Mouse (Mus musculus): Measurements from ENCODE around the gene Pds5b. TPM values are rescaled to one million over a fixed set of nuclear protein-coding genes. Genes with fewer than 3 reads are reported as not detected.
A peak's percentile ranks its signal among the peaks of the same experiment; 100 is the strongest.
"Not testable (repeated sequence)": the region's sequence is repeated elsewhere in the genome, so short reads cannot be mapped to it uniquely, and the experiment has no call there.

Gene Pds5b
- polyA plus RNA-seq, 1 experiment from 2014 or later: 34.4 TPM

DNA sequence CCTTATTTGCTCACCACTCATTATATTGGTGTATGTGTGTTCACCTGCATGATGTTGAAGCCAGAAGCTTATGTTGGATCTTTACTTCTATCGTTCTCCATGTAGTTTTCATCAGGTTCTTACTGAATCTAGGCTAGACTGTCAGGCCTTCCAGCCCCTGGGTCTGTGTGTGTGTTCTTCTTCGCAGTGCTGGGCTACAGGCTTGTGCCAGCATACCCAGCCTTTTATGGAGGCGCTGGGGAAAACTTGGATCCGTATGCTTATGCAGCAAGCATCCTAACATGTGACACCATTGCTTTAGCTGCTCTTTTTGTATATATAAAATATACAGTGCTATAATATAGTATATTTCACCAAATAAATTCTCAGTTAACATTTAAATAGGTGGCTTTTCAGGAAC, 38.0 kb downstream of the Pds5b start:
- H3K27me3 ChIP-seq (replicated peaks): no peaks in the 10 kb centered on the region
- H3K9ac ChIP-seq: no peak overlapping the region
- H3K9me3 ChIP-seq: no peaks in the 10 kb centered on the region
- no peak overlapping the region for H3K4me2 ChIP-seq (replicated peaks)
- H3K36me3 ChIP-seq: no peaks in the 10 kb centered on the region
- no peak overlapping the region for H3K27ac ChIP-seq
- ATAC-seq (ENCODE audit: low FRiP score, low read depth): no peak
- no peaks in the 10 kb centered on the region for H3K4me1 ChIP-seq
- 95% methylated on average over 4 of the region's 4 CpGs for WGBS
- no peak overlapping the region for H3K4me3 ChIP-seq

DNA sequence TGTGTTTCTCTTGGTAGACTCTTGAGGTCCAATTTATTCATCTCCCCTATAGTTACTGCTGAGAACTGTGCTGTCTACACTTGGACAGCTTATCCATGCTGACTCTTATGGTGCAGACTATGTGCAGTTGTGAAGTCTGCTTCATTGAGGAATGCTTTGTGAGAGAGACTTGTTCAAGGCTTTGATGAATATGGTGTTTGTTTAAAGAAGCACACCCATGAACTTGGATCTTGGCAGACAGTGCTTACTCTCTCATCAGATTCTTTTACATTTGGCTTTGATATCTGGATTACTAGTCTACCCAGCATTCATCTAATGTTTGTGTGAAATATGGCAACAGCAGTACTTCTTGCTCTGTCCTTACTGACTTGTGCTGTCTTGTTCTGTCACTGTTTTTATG, 39.9 kb downstream of the Pds5b start:
- Histone ChIP-seq H3K36me3 (no peaks in the 10 kb centered on the region), H3K9me3 (no peaks in the 10 kb centered on the region), H3K27ac (no peak overlapping the region), H3K27me3 (replicated peaks) (no peaks in the 10 kb centered on the region), H3K4me3 (no peak overlapping the region), H3K4me1 (no peaks in the 10 kb centered on the region), H3K9ac (no peak overlapping the region), H3K4me2 (replicated peaks) (no peak overlapping the region)
- no peak for ATAC-seq (ENCODE audit: low FRiP score, low read depth)

DNA sequence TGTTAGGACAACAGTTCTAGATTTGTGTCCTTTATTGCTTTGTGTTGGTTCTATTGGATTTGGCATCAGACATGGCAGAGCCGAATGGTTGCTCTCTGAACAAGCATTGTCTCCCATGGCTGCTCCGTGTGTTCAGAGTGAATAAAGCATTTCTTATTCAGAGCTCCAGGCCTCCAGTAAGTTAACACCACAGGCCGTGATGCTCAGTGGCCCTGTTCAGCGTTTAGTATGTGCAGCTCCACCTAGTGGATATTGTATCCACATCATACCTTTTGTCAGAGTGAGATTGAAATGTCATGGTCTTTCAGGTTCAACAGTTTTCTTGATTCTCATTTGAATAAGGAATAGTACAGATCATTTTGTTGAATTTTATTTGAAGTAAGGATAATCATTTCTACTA, 44.2 kb downstream of the Pds5b start:
- no peak overlapping the region for H3K9ac ChIP-seq
- H3K27ac ChIP-seq: no peak overlapping the region
- no peaks in the 10 kb centered on the region for H3K9me3 ChIP-seq
- peak; percentile 80 for ATAC-seq (ENCODE audit: low FRiP score, low read depth)
- no peaks in the 10 kb centered on the region for H3K27me3 ChIP-seq (replicated peaks)
- H3K36me3 ChIP-seq: peaks cover 9% of the 10 kb centered on the region
- H3K4me3 ChIP-seq: no peak overlapping the region
- WGBS: 9% methylated on average over 4 of the region's 4 CpGs
- H3K4me1 ChIP-seq: no peaks in the 10 kb centered on the region
- H3K4me2 ChIP-seq (replicated peaks): no peak overlapping the region

DNA sequence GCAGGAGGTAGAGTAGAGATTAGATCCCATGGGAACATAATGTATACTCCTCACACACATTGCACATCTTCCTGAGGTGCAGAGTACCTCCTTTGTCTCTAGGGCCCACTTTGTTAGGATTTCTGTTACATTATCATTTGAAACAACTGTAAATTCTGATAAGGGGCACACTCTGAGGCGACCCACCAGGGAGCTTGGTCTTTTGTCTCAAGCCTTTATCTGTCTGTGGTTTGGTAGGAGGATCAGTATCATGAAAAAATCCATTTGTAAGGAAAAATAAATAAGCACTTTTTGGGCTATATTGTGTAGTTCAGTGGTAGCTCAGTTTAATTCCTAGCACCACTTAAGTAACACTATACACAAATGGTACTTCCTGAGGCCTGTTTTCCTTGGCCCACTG, 51.1 kb downstream of the Pds5b start:
- WGBS: 87% methylated on average over 1 of the region's 1 CpGs
- no peaks in the 10 kb centered on the region for H3K27me3 ChIP-seq (replicated peaks)
- no peak overlapping the region for H3K4me2 ChIP-seq (replicated peaks)
- no peak overlapping the region for H3K9ac ChIP-seq
- no peak overlapping the region for H3K27ac ChIP-seq
- H3K4me3 ChIP-seq: no peak overlapping the region
- H3K9me3 ChIP-seq: no peaks in the 10 kb centered on the region
- no peak for ATAC-seq (ENCODE audit: low FRiP score, low read depth)
- peaks cover 14% of the 10 kb centered on the region for H3K36me3 ChIP-seq
- H3K4me1 ChIP-seq: no peaks in the 10 kb centered on the region

DNA sequence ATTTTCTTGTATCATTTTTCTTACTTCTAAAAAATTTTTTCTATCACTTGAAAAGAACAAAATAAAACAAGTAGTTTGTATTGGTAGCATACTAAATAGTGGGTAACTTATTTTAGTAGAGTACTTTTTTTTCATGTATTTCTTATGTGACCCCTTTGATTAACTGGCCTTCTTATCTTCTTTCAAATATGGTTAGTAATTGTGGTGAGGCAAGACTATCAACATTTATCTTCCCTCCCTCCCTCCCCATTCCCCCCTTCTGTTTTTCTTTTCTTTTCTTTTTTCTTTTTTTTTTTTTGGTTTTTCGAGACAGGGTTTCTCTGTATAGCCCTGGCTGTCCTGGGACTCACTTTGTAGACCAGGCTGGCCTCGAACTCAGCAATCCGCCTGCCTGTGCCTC, 63.5 kb downstream of the Pds5b start:
- not testable (repeated sequence) for H3K4me2 ChIP-seq (replicated peaks); H3K9me3 ChIP-seq; ATAC-seq (ENCODE audit: low FRiP score, low read depth); H3K4me1 ChIP-seq; H3K27me3 ChIP-seq (replicated peaks); H3K27ac ChIP-seq; H3K9ac ChIP-seq; H3K4me3 ChIP-seq
- H3K36me3 ChIP-seq: peaks cover 22% of the 10 kb centered on the region
- 89% methylated on average over 3 of the region's 3 CpGs for WGBS

DNA sequence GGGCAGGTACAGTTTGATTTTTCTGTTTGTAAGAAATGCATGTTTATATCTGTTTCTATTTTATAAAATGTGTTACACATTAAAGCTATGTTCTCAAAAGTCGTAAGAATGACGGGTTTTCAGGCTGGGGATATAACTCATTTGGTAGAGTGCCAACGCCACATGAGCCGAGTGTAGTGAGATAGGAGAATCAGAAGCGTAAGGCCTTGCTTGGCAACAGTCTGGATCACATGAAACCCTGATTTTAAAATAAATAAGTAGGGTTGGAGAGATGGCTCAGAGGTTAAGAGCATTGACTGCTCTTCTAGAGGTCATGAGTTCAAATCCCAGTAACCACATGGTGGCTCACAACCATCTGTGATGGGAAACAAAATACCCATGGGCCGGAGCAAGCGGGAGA, 65.8 kb downstream of the Pds5b start:
- Histone ChIP-seq H3K36me3 (peaks cover 22% of the 10 kb centered on the region), H3K4me3 (no peak overlapping the region), H3K9me3 (no peaks in the 10 kb centered on the region), H3K4me2 (replicated peaks) (no peak overlapping the region), H3K27ac (no peak overlapping the region), H3K9ac (no peak overlapping the region), H3K27me3 (replicated peaks) (no peaks in the 10 kb centered on the region), H3K4me1 (no peaks in the 10 kb centered on the region)
- 88% methylated on average over 7 of the region's 7 CpGs for WGBS
- ATAC-seq (ENCODE audit: low FRiP score, low read depth): no peak

DNA sequence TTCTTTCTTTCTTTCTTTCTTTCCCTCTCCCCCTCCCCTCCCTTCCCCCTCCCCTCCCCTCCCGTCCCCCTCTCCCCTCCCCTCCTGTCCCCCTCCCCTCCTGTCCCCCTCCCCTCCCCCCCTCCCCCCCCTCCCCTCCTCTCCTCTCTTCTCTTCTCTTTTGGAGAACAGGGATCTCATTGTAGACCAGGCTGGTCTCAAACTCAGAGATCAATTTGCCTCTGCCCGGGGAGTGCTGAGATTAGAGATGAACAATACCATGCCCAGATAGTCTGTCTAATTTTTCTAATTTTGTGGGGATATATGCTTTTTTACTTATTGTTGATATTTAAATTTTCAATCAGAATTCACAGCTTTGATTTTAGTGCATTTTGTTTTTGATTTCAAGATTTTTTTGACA, 67.1 kb downstream of the Pds5b start:
- no peak for ATAC-seq (ENCODE audit: low FRiP score, low read depth)
- Histone ChIP-seq H3K4me3 (no peak overlapping the region), H3K36me3 (peaks cover 16% of the 10 kb centered on the region; the same call in 1 of the 2 replicates), H3K27me3 (replicated peaks) (no peaks in the 10 kb centered on the region), H3K4me1 (no peaks in the 10 kb centered on the region), H3K4me2 (replicated peaks) (no peak overlapping the region), H3K9me3 (no peaks in the 10 kb centered on the region), H3K27ac (no peak overlapping the region), H3K9ac (no peak overlapping the region)
- WGBS: 20% methylated on average over 1 of the region's 2 CpGs

DNA sequence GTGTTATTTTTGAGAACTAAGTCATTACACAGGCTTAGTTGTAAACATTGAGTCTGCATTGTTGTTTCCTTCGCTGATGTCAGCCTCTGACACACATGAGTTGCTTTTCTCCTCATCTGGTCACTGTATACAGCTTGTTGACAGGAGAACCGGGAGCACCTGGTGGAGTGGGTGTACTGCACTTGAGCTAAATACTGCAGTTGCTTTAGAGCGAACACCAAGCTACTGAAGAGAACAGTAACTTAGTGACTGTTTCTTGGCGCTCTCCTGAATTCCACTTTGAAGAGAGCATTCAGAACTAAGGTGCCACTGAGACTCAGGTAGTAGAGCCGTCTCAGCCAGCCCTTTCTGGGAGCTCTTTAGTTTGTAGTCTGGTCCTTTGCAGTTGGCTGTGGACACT, 83.1 kb downstream of the Pds5b start:
- Histone ChIP-seq H3K9ac (no peak overlapping the region), H3K9me3 (no peaks in the 10 kb centered on the region), H3K36me3 (peaks cover 30% of the 10 kb centered on the region), H3K4me1 (no peaks in the 10 kb centered on the region), H3K27me3 (replicated peaks) (no peaks in the 10 kb centered on the region), H3K4me2 (replicated peaks) (no peak overlapping the region), H3K4me3 (no peak overlapping the region), H3K27ac (no peak overlapping the region)
- ATAC-seq (ENCODE audit: low FRiP score, low read depth): no peak
- WGBS: 94% methylated on average over 5 of the region's 5 CpGs

DNA sequence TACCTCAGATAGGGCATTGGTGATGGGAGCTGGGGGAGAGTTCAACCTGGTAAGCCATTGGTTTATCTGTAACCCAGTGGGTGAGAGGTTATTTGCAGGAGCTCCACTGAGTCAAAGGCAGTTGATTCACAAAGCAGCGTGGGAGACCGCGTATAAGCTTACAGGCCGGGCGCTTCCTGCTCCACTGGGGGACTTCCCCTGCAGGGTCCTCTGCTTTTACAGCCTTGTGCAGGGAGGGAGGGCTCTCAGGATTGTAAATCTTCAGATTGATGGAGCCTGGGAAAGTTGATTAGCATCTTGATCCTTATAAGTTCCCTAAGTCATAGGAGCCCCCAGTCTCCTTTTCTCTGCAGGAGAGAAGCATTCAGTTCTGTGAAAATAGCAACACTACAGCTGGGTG, 98.9 kb downstream of the Pds5b start:
- WGBS: 2% methylated on average over 5 of the region's 5 CpGs
- Histone ChIP-seq H3K36me3 (peaks cover 14% of the 10 kb centered on the region), H3K4me3 (no peak overlapping the region), H3K27ac (no peak overlapping the region), H3K4me2 (replicated peaks) (no peak overlapping the region), H3K9ac (no peak overlapping the region), H3K9me3 (no peaks in the 10 kb centered on the region), H3K27me3 (replicated peaks) (no peaks in the 10 kb centered on the region), H3K4me1 (peaks cover 8% of the 10 kb centered on the region)
- peak; percentile 53; the same call in 1 of the 2 replicates for ATAC-seq (ENCODE audit: low FRiP score, low read depth)

DNA sequence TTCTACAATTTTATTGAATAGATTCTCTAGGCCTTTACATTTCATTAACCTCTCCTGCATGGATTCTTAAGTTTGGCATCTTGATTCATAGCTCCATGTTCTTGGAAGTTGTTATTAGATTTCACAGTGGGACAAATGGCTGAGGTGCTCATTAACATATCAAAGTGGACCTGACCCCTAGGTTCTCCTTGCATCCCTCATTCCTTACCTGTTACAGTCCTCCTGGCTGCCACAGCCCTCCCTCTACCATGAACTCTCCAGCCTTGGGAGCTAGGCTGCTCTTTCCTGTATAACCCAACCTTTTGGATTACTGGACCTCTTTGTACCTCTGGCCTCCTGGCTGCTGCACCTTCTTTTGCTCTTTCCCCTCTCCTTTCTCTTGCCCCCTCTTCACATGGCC, 99.5 kb downstream of the Pds5b start:
- Histone ChIP-seq H3K27ac (no peak overlapping the region), H3K4me2 (replicated peaks) (no peak overlapping the region), H3K4me1 (peaks cover 8% of the 10 kb centered on the region), H3K9ac (no peak overlapping the region), H3K9me3 (no peaks in the 10 kb centered on the region), H3K36me3 (peaks cover 13% of the 10 kb centered on the region), H3K27me3 (replicated peaks) (no peaks in the 10 kb centered on the region), H3K4me3 (no peak overlapping the region)
- ATAC-seq (ENCODE audit: low FRiP score, low read depth): no peak

DNA sequence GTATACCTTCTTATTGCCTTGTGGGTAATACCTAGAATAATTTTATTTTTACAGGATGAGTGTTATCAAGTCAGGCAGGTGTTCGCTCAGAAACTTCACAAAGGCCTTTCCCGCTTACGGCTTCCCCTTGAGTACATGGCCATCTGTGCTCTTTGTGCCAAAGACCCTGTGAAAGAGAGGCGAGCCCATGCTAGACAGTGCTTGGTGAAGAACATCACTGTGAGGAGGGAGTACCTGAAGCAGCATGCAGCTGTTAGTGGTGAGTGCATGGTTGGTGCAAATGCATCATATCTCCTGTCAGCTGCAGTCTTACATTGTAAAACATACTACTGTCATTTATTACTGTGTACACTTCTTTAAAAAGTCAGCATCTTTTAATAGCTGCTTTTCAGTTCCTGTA, 114.7 kb downstream of the Pds5b start:
- ATAC-seq (ENCODE audit: low FRiP score, low read depth): no peak
- Histone ChIP-seq H3K36me3 (peaks cover 59% of the 10 kb centered on the region), H3K4me2 (replicated peaks) (no peak overlapping the region), H3K9me3 (no peaks in the 10 kb centered on the region), H3K4me3 (no peak overlapping the region), H3K4me1 (no peaks in the 10 kb centered on the region), H3K27me3 (replicated peaks) (no peaks in the 10 kb centered on the region), H3K27ac (no peak overlapping the region), H3K9ac (no peak overlapping the region)
- WGBS: 94% methylated on average over 4 of the region's 4 CpGs

DNA sequence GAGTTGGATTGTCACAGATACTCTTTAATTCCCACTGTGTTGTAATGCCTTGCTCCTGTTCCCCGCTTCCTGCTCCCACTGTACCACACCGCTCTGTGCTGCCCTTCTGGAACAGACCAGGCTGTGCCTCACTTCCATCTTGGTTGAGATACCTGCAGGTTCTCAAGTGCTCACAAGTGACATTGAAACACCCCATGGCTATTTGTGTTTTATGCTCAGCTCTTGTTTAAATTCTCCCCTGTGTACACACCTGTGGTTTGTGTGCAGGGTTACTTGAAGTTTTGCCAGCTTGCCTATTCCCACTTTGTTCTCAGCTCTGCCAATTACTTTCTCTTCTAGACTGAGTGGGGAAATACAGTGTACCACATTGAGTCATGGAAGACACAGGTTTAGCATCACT, 115.5 kb downstream of the Pds5b start:
- no peak overlapping the region for H3K9ac ChIP-seq
- no peaks in the 10 kb centered on the region for H3K9me3 ChIP-seq
- H3K4me1 ChIP-seq: no peaks in the 10 kb centered on the region
- no peak overlapping the region for H3K4me2 ChIP-seq (replicated peaks)
- 94% methylated on average over 2 of the region's 2 CpGs for WGBS
- no peak overlapping the region for H3K4me3 ChIP-seq
- H3K36me3 ChIP-seq: peaks cover 56% of the 10 kb centered on the region
- H3K27me3 ChIP-seq (replicated peaks): no peaks in the 10 kb centered on the region
- ATAC-seq (ENCODE audit: low FRiP score, low read depth): no peak
- no peak overlapping the region for H3K27ac ChIP-seq

DNA sequence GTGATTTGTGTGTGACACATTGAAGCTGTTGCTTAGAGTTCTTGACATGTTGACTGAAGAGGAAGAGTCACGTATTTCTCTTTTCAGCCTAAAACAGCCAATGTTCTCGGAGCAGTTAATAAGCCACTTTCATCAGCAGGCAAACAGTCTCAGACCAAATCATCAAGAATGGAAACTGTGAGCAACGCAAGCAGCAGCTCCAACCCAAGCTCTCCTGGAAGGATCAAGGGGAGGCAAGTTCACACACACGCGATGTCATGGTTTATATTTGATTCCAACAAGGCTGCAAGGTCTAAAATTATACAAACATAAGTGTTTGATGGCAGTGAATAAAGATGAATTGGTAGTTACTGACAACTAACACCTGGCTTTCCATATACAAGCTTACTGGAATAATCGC, 120.6 kb downstream of the Pds5b start:
- H3K9me3 ChIP-seq: no peaks in the 10 kb centered on the region
- ATAC-seq (ENCODE audit: low FRiP score, low read depth): no peak
- no peaks in the 10 kb centered on the region for H3K4me1 ChIP-seq
- H3K9ac ChIP-seq: no peak overlapping the region
- no peak overlapping the region for H3K27ac ChIP-seq
- H3K27me3 ChIP-seq (replicated peaks): no peaks in the 10 kb centered on the region
- H3K4me3 ChIP-seq: no peak overlapping the region
- 92% methylated on average over 6 of the region's 6 CpGs for WGBS
- no peak overlapping the region for H3K4me2 ChIP-seq (replicated peaks)
- peaks cover 55% of the 10 kb centered on the region for H3K36me3 ChIP-seq

DNA sequence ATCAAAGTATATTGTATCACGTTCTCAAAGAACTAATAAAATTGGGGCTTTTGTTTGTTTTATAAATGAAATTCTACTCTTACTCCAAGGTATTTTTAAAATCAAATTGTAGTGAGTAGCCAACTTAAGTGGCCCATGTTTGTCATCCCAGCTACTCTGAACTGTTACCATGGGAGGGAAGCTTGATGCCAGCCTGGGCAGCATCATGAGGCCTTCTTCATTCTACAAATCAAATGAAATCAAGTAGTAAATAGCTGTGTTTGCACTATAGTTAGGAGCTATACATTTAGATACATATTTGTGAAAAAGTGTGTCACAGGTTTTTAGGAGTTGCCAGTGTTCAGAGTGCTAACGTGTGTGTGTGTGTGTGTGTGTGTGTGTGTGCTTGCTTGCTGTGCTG, 126.5 kb downstream of the Pds5b start:
- Histone ChIP-seq H3K27me3 (replicated peaks) (no peaks in the 10 kb centered on the region), H3K4me2 (replicated peaks) (no peak overlapping the region), H3K4me1 (no peaks in the 10 kb centered on the region), H3K9ac (no peak overlapping the region), H3K9me3 (no peaks in the 10 kb centered on the region), H3K27ac (no peak overlapping the region), H3K36me3 (peaks cover 50% of the 10 kb centered on the region), H3K4me3 (no peak overlapping the region)
- ATAC-seq (ENCODE audit: low FRiP score, low read depth): no peak
- 96% methylated on average over 2 of the region's 2 CpGs for WGBS
